Mouse (Mus musculus) heart, postnatal 0 days (tissue): ENCODE data around the gene Btc.

Experiments
- CTCF ChIP-seq: IDR thresholded peaks from 2 replicates; pipeline ENCODE4 v1.5.1; 2016; ENCODE audit warnings: antibody characterized with exemption, control low read depth, low read depth
- EP300 ChIP-seq: IDR thresholded peaks from 2 replicates; pipeline ENCODE4 v1.6.1; 2016; ENCODE audit warnings: antibody characterized with exemption, low read depth

GRCm38 (mm10) chr5:91341981-91342760, 60.6 kb downstream of the Btc start:
- TF ChIP-seq EP300 (no peak), CTCF (no peak)
